Mouse (Mus musculus) MEL (cell line): ENCODE results near the gene Ppcdc. TPM values are rescaled to one million over a fixed set of nuclear protein-coding genes. Genes with fewer than 3 reads are reported as not detected.

Experiments
- DNase-seq: peaks from one replicate; pipeline ENCODE4 v3.0.0; 2011; ENCODE audit warnings: low read depth, low spot score
- H3K27ac ChIP-seq: 2 replicates; pipeline ENCODE4 v1.5.1; 2012; ENCODE audit warnings: low read depth, mild to moderate bottlenecking, control low read depth, low read length, moderate library complexity; ENCODE audit not compliant: control insufficient read depth
- H3K27me3 ChIP-seq, 2 experiments: fragments of 150-350 bp in 1 of 2; sonication (generic) in 1 of 2; 2 replicates each; pipeline ENCODE4 v1.6.1; 2012; ENCODE audit warnings: low read length in 2 of 2, mild to moderate bottlenecking in 2 of 2, improper control_type of control experiment in 1 of 2, moderate library complexity in 1 of 2; ENCODE audit not compliant: insufficient read depth in 2 of 2, control insufficient read depth in 1 of 2
- H3K36me3 ChIP-seq, 2 experiments: 2 replicates each; pipeline ENCODE4 v1.6.1; 2012 to 2014; ENCODE audit warnings: low read length in 2 of 2, improper control_type of control experiment in 1 of 2, inconsistent platforms in 1 of 2, mild to moderate bottlenecking in 1 of 2; ENCODE audit not compliant: insufficient read depth in 2 of 2, control insufficient read depth in 1 of 2
- H3K4me1 ChIP-seq, 2 experiments: fragments of 150-350 bp in 1 of 2; sonication (generic) in 1 of 2; 2 replicates each; pipeline ENCODE4 v1.6.1; 2012; ENCODE audit warnings: low read length in 2 of 2, improper control_type of control experiment in 1 of 2, mild to moderate bottlenecking in 1 of 2; ENCODE audit not compliant: insufficient read depth in 2 of 2, control insufficient read depth in 1 of 2
- H3K4me3 ChIP-seq, 2 experiments: fragments of 150-350 bp in 1 of 2; sonication (generic) in 1 of 2; 2 replicates each; pipeline ENCODE4 v1.5.1; 2012; ENCODE audit warnings: low read depth in 2 of 2, low read length in 2 of 2, mild to moderate bottlenecking in 2 of 2, moderate library complexity in 2 of 2, control low read depth in 1 of 2, improper control_type of control experiment in 1 of 2; ENCODE audit not compliant: control insufficient read depth in 1 of 2, insufficient read depth in 1 of 2
- H3K79me2 ChIP-seq: 2 replicates; pipeline ENCODE4 v1.6.1; 2012; ENCODE audit warnings: mild to moderate bottlenecking, low read length, moderate library complexity; ENCODE audit not compliant: control insufficient read depth, poor library complexity, insufficient read depth
- H3K9ac ChIP-seq: 2 replicates; pipeline ENCODE4 v1.6.1; 2012; ENCODE audit warnings: low read depth, mild to moderate bottlenecking, control low read depth, low read length, moderate library complexity; ENCODE audit not compliant: control insufficient read depth, poor library complexity, severe bottlenecking
- H3K9me3 ChIP-seq: fragments of 150-350 bp; sonication (generic); replicated peaks from 2 replicates; pipeline ENCODE4 v1.6.1; 2012; ENCODE audit warnings: mild to moderate bottlenecking, low read length, improper control_type of control experiment, moderate library complexity; ENCODE audit not compliant: insufficient read depth
- CHD1 ChIP-seq: IDR thresholded peaks from 2 replicates; pipeline ENCODE4 v1.6.1; 2012; ENCODE audit warnings: low read depth, mild to moderate bottlenecking, inconsistent platforms, low read length, improper control_type of control experiment
- CHD2 ChIP-seq: IDR thresholded peaks from 2 replicates; pipeline ENCODE4 v1.6.1; 2011; ENCODE audit warnings: low read length, improper control_type of control experiment
- CTCF ChIP-seq, 3 experiments: IDR thresholded peaks in 2 of 3; conservative IDR thresholded peaks in 1 of 3; 2 replicates each; pipeline ENCODE4 v1.5.1; 2011 to 2012; ENCODE audit warnings: low read length in 3 of 3, low read depth in 2 of 3, mild to moderate bottlenecking in 2 of 3, improper control_type of control experiment in 1 of 3, inconsistent platforms in 1 of 3, mixed read lengths in 1 of 3, moderate library complexity in 1 of 3; ENCODE audit not compliant: control insufficient read depth in 1 of 3, insufficient read depth in 1 of 3, poor library complexity in 1 of 3, severe bottlenecking in 1 of 3
- E2F4 ChIP-seq: IDR thresholded peaks from 2 replicates; pipeline ENCODE4 v1.6.1; 2011; ENCODE audit warnings: low read depth, low read length, improper control_type of control experiment, borderline replicate concordance
- ELF1 ChIP-seq: IDR thresholded peaks from 2 replicates; pipeline ENCODE4 v1.6.1; 2014; ENCODE audit warnings: low read depth, mild to moderate bottlenecking, inconsistent platforms, low read length, improper control_type of control experiment, moderate library complexity
- EP300 ChIP-seq, 2 experiments: IDR thresholded peaks; 2 replicates each; pipeline ENCODE4 v1.6.1; 2011; ENCODE audit warnings: improper control_type of control experiment in 2 of 2, low read length in 2 of 2, low read depth in 1 of 2, mild to moderate bottlenecking in 1 of 2
- GABPA ChIP-seq: IDR thresholded peaks from 2 replicates; pipeline ENCODE4 v1.6.1; 2012; ENCODE audit warnings: low read depth, mild to moderate bottlenecking, inconsistent platforms, low read length, improper control_type of control experiment, moderate library complexity
- KAT2A ChIP-seq: conservative IDR thresholded peaks from 2 replicates; pipeline ENCODE4 v1.6.1; 2012; ENCODE audit warnings: low read depth, low read length, improper control_type of control experiment, inconsistent platforms
- MAFK ChIP-seq: IDR thresholded peaks from 2 replicates; pipeline ENCODE4 v1.6.1; 2011; ENCODE audit warnings: low read depth, mild to moderate bottlenecking, low read length, improper control_type of control experiment, borderline replicate concordance
- MAX ChIP-seq: IDR thresholded peaks from 2 replicates; pipeline ENCODE4 v1.6.1; 2011; ENCODE audit warnings: low read length, improper control_type of control experiment
- MAZ ChIP-seq: IDR thresholded peaks from 2 replicates; pipeline ENCODE4 v1.6.1; 2012; ENCODE audit warnings: low read depth, mild to moderate bottlenecking, inconsistent platforms, low read length, improper control_type of control experiment
- MEF2A ChIP-seq: IDR thresholded peaks from 2 replicates; pipeline ENCODE4 v1.6.1; 2014; ENCODE audit warnings: low read depth, mild to moderate bottlenecking, inconsistent platforms, low read length, improper control_type of control experiment; ENCODE audit not compliant: poor library complexity, insufficient replicate concordance, severe bottlenecking; ENCODE audit errors: extremely low read depth
- MXI1 ChIP-seq: IDR thresholded peaks from 2 replicates; pipeline ENCODE4 v1.6.1; 2011; ENCODE audit warnings: mild to moderate bottlenecking, low read depth, low read length, improper control_type of control experiment
- MYB ChIP-seq: IDR thresholded peaks from 2 replicates; pipeline ENCODE4 v1.6.1; 2011; ENCODE audit warnings: mild to moderate bottlenecking, low read depth, low read length, improper control_type of control experiment
- MYC ChIP-seq: IDR thresholded peaks from 2 replicates; pipeline ENCODE4 v1.6.1; 2011; ENCODE audit warnings: low read depth, mild to moderate bottlenecking, low read length, improper control_type of control experiment, moderate library complexity
- NELFE ChIP-seq: IDR thresholded peaks from 2 replicates; pipeline ENCODE4 v1.6.1; 2011; ENCODE audit warnings: low read depth, low read length, improper control_type of control experiment
- NRF1 ChIP-seq: IDR thresholded peaks from 2 replicates; pipeline ENCODE4 v1.6.1; 2014; ENCODE audit warnings: low read depth, mild to moderate bottlenecking, inconsistent platforms, low read length, improper control_type of control experiment, moderate library complexity; ENCODE audit not compliant: poor library complexity, insufficient read depth, severe bottlenecking
- POLR2A ChIP-seq, 2 experiments: IDR thresholded peaks; 2 replicates each; pipeline ENCODE4 v1.6.1; 2011 to 2012; ENCODE audit warnings: low read length in 2 of 2, mild to moderate bottlenecking in 2 of 2, control low read depth in 1 of 2, improper control_type of control experiment in 1 of 2, low read depth in 1 of 2, moderate library complexity in 1 of 2; ENCODE audit not compliant: control insufficient read depth in 1 of 2, insufficient read depth in 1 of 2, poor library complexity in 1 of 2
- POLR2AphosphoS2 ChIP-seq: IDR thresholded peaks from 2 replicates; pipeline ENCODE4 v1.6.1; 2011; ENCODE audit warnings: low read length, improper control_type of control experiment
- POLR2AphosphoS5 ChIP-seq: IDR thresholded peaks from 2 replicates; pipeline ENCODE4 v1.6.1; 2012; ENCODE audit warnings: low read depth, borderline replicate concordance, mild to moderate bottlenecking, inconsistent platforms, low read length, moderate library complexity, mixed read lengths
- RAD21 ChIP-seq: IDR thresholded peaks from 2 replicates; pipeline ENCODE4 v1.6.1; 2011; ENCODE audit warnings: mild to moderate bottlenecking, low read depth, low read length, improper control_type of control experiment
- RCOR1 ChIP-seq: IDR thresholded peaks from 2 replicates; pipeline ENCODE4 v1.6.1; 2012; ENCODE audit warnings: low read depth, mild to moderate bottlenecking, inconsistent platforms, low read length, improper control_type of control experiment
- SIN3A ChIP-seq: IDR thresholded peaks from 2 replicates; pipeline ENCODE4 v1.6.1; 2012; ENCODE audit warnings: low read length, improper control_type of control experiment, inconsistent platforms
- SMC3 ChIP-seq: IDR thresholded peaks from 2 replicates; pipeline ENCODE4 v1.6.1; 2011; ENCODE audit warnings: low read depth, low read length, improper control_type of control experiment
- TCF12 ChIP-seq: IDR thresholded peaks from 2 replicates; pipeline ENCODE4 v1.6.1; 2014; ENCODE audit warnings: low read depth, mild to moderate bottlenecking, inconsistent platforms, low read length, improper control_type of control experiment, moderate library complexity
- USF1 ChIP-seq: IDR thresholded peaks from 2 replicates; pipeline ENCODE4 v1.6.1; 2014; ENCODE audit warnings: low read depth, mild to moderate bottlenecking, inconsistent platforms, low read length, improper control_type of control experiment, moderate library complexity
- USF2 ChIP-seq, 2 experiments: IDR thresholded peaks; 2 replicates each; pipeline ENCODE4 v1.6.1; 2011 to 2012; ENCODE audit warnings: improper control_type of control experiment in 2 of 2, low read length in 2 of 2, borderline replicate concordance in 1 of 2, inconsistent platforms in 1 of 2, low read depth in 1 of 2, mild to moderate bottlenecking in 1 of 2; ENCODE audit not compliant: insufficient read depth in 1 of 2
- ZC3H11A ChIP-seq: IDR thresholded peaks from 2 replicates; pipeline ENCODE4 v1.6.1; 2012; ENCODE audit warnings: low read depth, mild to moderate bottlenecking, inconsistent platforms, low read length, improper control_type of control experiment
- ZKSCAN1 ChIP-seq: IDR thresholded peaks from 2 replicates; pipeline ENCODE4 v1.6.1; 2012; ENCODE audit warnings: low read depth, mild to moderate bottlenecking, inconsistent platforms, low read length, improper control_type of control experiment, moderate library complexity
- ZNF384 ChIP-seq: IDR thresholded peaks from 2 replicates; pipeline ENCODE4 v1.6.1; 2012; ENCODE audit warnings: low read depth, mild to moderate bottlenecking, inconsistent platforms, low read length, improper control_type of control experiment
- polyA plus RNA-seq, 2 experiments: library from polyadenylated mRNA; stranded (reverse) in 1 of 2; unstranded in 1 of 2; fragments of >175 nt in 1 of 2; fragments of >200 nt in 1 of 2; gene quantifications; 2 replicates each; pipeline versions ENCODE4 v1.2.1 to v1.2.4; 2012; ENCODE audit warnings: low replicate concordance in 2 of 2, low read depth in 1 of 2; ENCODE audit not compliant: insufficient read length in 2 of 2, insufficient read depth in 1 of 2, missing spikeins in 1 of 2
- total RNA-seq: library from RNA; depleted of rRNA; stranded (reverse); fragments of 300-350 nt; gene quantifications from 2 replicates; pipeline ENCODE4 v1.2.3, GENCODE M21; 2012

Ppcdc gene
- total and polyA plus RNA-seq, 3 experiments = 20.2 to 23.3 TPM; not detected in 1

GRCm38 (mm10) chr9:57434405-57435165, 5.3 kb downstream of the Ppcdc start (continued):
- no peak for TF ChIP-seq MEF2A
- TF ChIP-seq ELF1 = no peak
- no peak for TF ChIP-seq MAFK

- H3K9ac ChIP-seq = peak overlapping the region; percentile 74
- H3K27ac ChIP-seq = peak overlapping the region; percentile 90
- H3K36me3 ChIP-seq = peaks cover 0 to 46% of the 10 kb centered on the region in 2 experiments; a peak in 2 of 4 replicates
- peak; percentile 88 for DNase-seq
- H3K79me2 ChIP-seq = no peaks in the 10 kb centered on the region; the same call in 1 of the 2 replicates
- H3K9me3 ChIP-seq = no peaks in the 10 kb centered on the region
- no peaks in the 10 kb centered on the region for H3K27me3 ChIP-seq
- H3K4me3 ChIP-seq = peak overlapping the region; percentile 31 to 49
- H3K4me1 ChIP-seq = peaks cover 21 to 59% of the 10 kb centered on the region in 2 experiments
- TF ChIP-seq ZNF384 (peak; percentile 93), NRF1 (peak; percentile 57; the same call in 1 of the 2 replicates), POLR2AphosphoS5 (no peak), RCOR1 (no peak; the same call in 1 of the 2 replicates), CHD1 (no peak), MAZ (peak; percentile 40; the same call in 1 of the 2 replicates), MAX (peak; percentile 81), MYB (no peak), NELFE (0 out of 2 replicates have a peak, but pooled peaks have one; percentile 27), EP300 (IDR thresholded peaks at IDR 0.05; ENCODE audit: low read depth in 1 of 2, low read length in 2 of 2) (peak in 1 of 2 experiments; percentile 74; a peak in 3 of 4 replicates), RAD21 (peak; percentile 93), ZKSCAN1 (no peak), SMC3 (peak; percentile 86), USF2 (IDR thresholded peaks at IDR 0.05; ENCODE audit: borderline replicate concordance in 1 of 2, insufficient read depth in 1 of 2, low read depth in 1 of 2, low read length in 2 of 2) (no peak), POLR2A (IDR thresholded peaks at IDR 0.05; ENCODE audit: control insufficient read depth in 1 of 2, insufficient read depth in 1 of 2, low read depth in 1 of 2, low read length in 2 of 2, poor library complexity in 1 of 2) (peak in 1 of 2 experiments; percentile 51; a peak in 1 of 4 replicates), USF1 (peak; percentile 54; the same call in 1 of the 2 replicates), MYC (peak; percentile 77; the same call in 1 of the 2 replicates), E2F4 (no peak), TCF12 (0 out of 2 replicates have a peak, but pooled peaks have one; percentile 2), MAFK (no peak), POLR2AphosphoS2 (no peak), ZC3H11A (peak; percentile 80), CHD2 (no peak), SIN3A (peak; percentile 18; the same call in 1 of the 2 replicates), MXI1 (peak; percentile 57), KAT2A (no peak), MEF2A (no peak), GABPA (no peak), CTCF (IDR thresholded peaks at IDR 0.05 in 2 of 3, conservative IDR thresholded peaks at IDR 0.05 in 1 of 3; ENCODE audit: control insufficient read depth in 1 of 3, insufficient read depth in 1 of 3, low read depth in 2 of 3, low read length in 3 of 3, poor library complexity in 1 of 3, severe bottlenecking in 1 of 3) (peak; percentile 86 to 92 (median 89))
Observed at GRCm38 (mm10) chr9:57433097-57434032, 6.6 kb downstream of the Ppcdc start.
